Mouse (Mus musculus): ENCODE data around the gene Vmn2r43.
"Not testable (repeated sequence)": the region's sequence is repeated elsewhere in the genome, so short reads cannot be mapped to it uniquely, and the experiment has no call there.

Vmn2r43 gene

DNA sequence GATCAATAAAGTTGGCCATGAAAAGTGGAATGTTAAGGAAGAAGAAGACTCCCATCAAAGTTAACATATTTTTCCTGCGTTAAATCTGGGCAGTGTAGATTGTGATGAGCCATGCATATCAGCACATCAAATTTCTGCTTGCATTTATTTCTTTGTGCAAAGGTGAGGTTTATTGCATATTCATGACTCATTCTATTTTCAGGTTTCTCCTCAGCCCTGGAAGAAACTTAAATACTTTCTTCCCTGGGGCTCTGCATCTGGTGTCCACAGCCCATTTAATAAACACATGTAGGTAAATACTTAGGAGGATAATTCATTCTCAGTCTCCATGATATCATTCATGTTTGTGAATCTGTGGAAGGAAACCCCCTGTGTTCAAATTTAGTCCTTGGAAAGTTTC is at the start of gene Vmn2r43:
TSS of gene Vmn2r43 (minus strand) at position 101 of the 400 bp plus-strand sequence.
- not testable (repeated sequence) for DNase-seq (ENCODE audit: low spot score)

DNA sequence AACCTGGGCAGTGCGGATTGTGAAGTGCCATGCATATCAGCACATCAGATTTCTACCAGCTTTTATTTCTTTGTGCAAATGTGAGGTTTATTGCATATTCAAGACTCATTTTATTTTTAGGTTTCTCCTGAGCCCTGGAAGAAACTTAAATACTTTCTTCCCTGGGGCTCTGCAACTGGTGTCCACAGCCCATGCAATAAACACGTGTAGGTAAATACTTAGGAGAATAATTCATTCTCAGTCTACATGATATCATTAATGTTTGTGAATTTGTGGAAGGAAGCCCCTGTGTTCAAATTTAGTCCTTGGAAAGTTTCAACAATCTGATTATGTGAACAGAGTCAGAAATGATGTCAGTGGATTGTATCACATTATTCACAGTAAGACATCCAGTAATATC is 60.2 kb downstream of the Vmn2r43 start, which contains the start of gene Vmn2r42:
TSS of gene Vmn2r42 (minus strand) at position 101 of the 400 bp plus-strand sequence.
- DNase-seq (ENCODE audit: low spot score): not testable (repeated sequence)
